Mouse (Mus musculus) thymus, adult 2 months (tissue): ENCODE measurements around the gene Gen1. TPM values are rescaled to one million over a fixed set of nuclear protein-coding genes. Genes with fewer than 3 reads are reported as not detected.

Source experiments
- DNase-seq: peaks from one replicate; pipeline ENCODE4 v3.0.0; 2021
- H3K27ac ChIP-seq: fragments of 200-500 bp; 2 replicates; pipeline ENCODE4 v1.5.1; 2012; ENCODE audit warnings: low read length, control low read depth; ENCODE audit not compliant: control insufficient read depth, insufficient read depth
- H3K27me3 ChIP-seq: fragments of 200-500 bp; 2 replicates; pipeline ENCODE4 v1.6.1; 2012; ENCODE audit warnings: mild to moderate bottlenecking, low read length, moderate library complexity, mixed read lengths; ENCODE audit not compliant: control insufficient read depth, insufficient read depth
- H3K36me3 ChIP-seq: fragments of 200-500 bp; 2 replicates; pipeline ENCODE4 v1.6.1; 2012; ENCODE audit warnings: mild to moderate bottlenecking, low read length, moderate library complexity; ENCODE audit not compliant: control insufficient read depth, insufficient read depth
- H3K4me1 ChIP-seq: fragments of 200-500 bp; replicated peaks from 2 replicates; pipeline ENCODE4 v1.6.1; 2012; ENCODE audit warnings: low read length; ENCODE audit not compliant: control insufficient read depth, insufficient read depth
- H3K4me3 ChIP-seq: fragments of 200-500 bp; 2 replicates; pipeline ENCODE4 v1.5.1; 2012; ENCODE audit warnings: mild to moderate bottlenecking, low read length, control low read depth, moderate library complexity; ENCODE audit not compliant: control insufficient read depth, insufficient read depth
- CTCF ChIP-seq: fragments of 200-500 bp; IDR thresholded peaks from 2 replicates; pipeline ENCODE4 v1.5.1; 2012; ENCODE audit warnings: mild to moderate bottlenecking, control low read depth, low read length, moderate library complexity, borderline replicate concordance; ENCODE audit not compliant: control insufficient read depth, poor library complexity, insufficient read depth; ENCODE audit errors: extremely low read depth
- POLR2A ChIP-seq: fragments of 200-500 bp; IDR thresholded peaks from 2 replicates; pipeline ENCODE4 v1.6.1; 2012; ENCODE audit warnings: mild to moderate bottlenecking, low read length, control low read depth, moderate library complexity; ENCODE audit not compliant: control insufficient read depth, poor library complexity, insufficient read depth; ENCODE audit errors: extremely low read depth
- WGBS: fragments of 180-500 bp; shearing (Covaris S2); methylation state at CpG from one replicate; pipeline ENCODE4 v1.1.7; 2018; 5-methylcytosine and 5-hydroxymethylcytosine counted together
- polyA plus RNA-seq: library from polyadenylated mRNA; depleted of rRNA; stranded (reverse); fragments of >200 nt; gene quantifications from 2 replicates; pipeline ENCODE4 v1.2.3, GENCODE M21; 2012

The Gen1 gene
- polyA plus RNA-seq, 1 experiment: 2.0 TPM

- H3K27me3 ChIP-seq: no peaks in the 10 kb centered on the region
- no peak overlapping the region for H3K4me3 ChIP-seq
- H3K36me3 ChIP-seq: no peaks in the 10 kb centered on the region
- peaks cover 2% of the 10 kb centered on the region for H3K4me1 ChIP-seq
- WGBS: 77% methylated on average over 4 of the region's 4 CpGs
- DNase-seq: no peak
- TF ChIP-seq POLR2A (no peak), CTCF (no peak)
- H3K27ac ChIP-seq: no peak overlapping the region
Observed at GRCm38 (mm10) chr12:11206321-11206720, 59.3 kb downstream of the Gen1 start.

GRCm38 (mm10) chr12:11203694-11204665, 61.6 kb downstream of the Gen1 start:
- Histone ChIP-seq H3K4me3 (no peak overlapping the region), H3K27me3 (no peaks in the 10 kb centered on the region), H3K27ac (no peak overlapping the region; the same call in 1 of the 2 replicates), H3K36me3 (no peaks in the 10 kb centered on the region), H3K4me1 (no peaks in the 10 kb centered on the region; the same call in 1 of the 2 replicates)
- no peak for DNase-seq
- TF ChIP-seq CTCF: no peak
- no peak for TF ChIP-seq POLR2A
- WGBS: 87% methylated on average over 18 of the region's 18 CpGs

- H3K27ac ChIP-seq: no peak overlapping the region
- H3K27me3 ChIP-seq: no peaks in the 10 kb centered on the region
- H3K4me3 ChIP-seq: no peak overlapping the region
- TF ChIP-seq POLR2A: no peak
- TF ChIP-seq CTCF: no peak
- DNase-seq: no peak
- 61% methylated on average over 8 of the region's 8 CpGs for WGBS
- H3K4me1 ChIP-seq: peaks cover 3% of the 10 kb centered on the region; the same call in 1 of the 2 replicates
- H3K36me3 ChIP-seq: no peaks in the 10 kb centered on the region
Observed at GRCm38 (mm10) chr12:11202476-11202875, 63.1 kb downstream of the Gen1 start.

GRCm38 (mm10) chr12:11200711-11201110, 64.9 kb downstream of the Gen1 start:
- Histone ChIP-seq H3K4me1 (peaks cover 7% of the 10 kb centered on the region; the same call in 1 of the 2 replicates), H3K27ac (no peak overlapping the region), H3K4me3 (no peak overlapping the region), H3K27me3 (no peaks in the 10 kb centered on the region), H3K36me3 (no peaks in the 10 kb centered on the region)
- WGBS: 68% methylated on average over 12 of the region's 12 CpGs
- no peak for DNase-seq
- TF ChIP-seq CTCF (no peak), POLR2A (no peak)

- 90% methylated on average over 2 of the region's 2 CpGs for WGBS
- DNase-seq: no peak
- no peak overlapping the region for H3K4me3 ChIP-seq
- H3K27me3 ChIP-seq: no peaks in the 10 kb centered on the region
- H3K4me1 ChIP-seq: peaks cover 7% of the 10 kb centered on the region; the same call in 1 of the 2 replicates
- H3K36me3 ChIP-seq: no peaks in the 10 kb centered on the region
- TF ChIP-seq POLR2A (no peak), CTCF (no peak)
- H3K27ac ChIP-seq: no peak overlapping the region
Observed at GRCm38 (mm10) chr12:11198551-11198950, 67.0 kb downstream of the Gen1 start.

- WGBS: 64% methylated on average over 4 of the region's 4 CpGs
Observed at GRCm38 (mm10) chr12:11198026-11198425, 67.6 kb downstream of the Gen1 start.

More at GRCm38 (mm10) chr12:11198026-11198425, 67.6 kb downstream of the Gen1 start:
- TF ChIP-seq POLR2A: no peak
- TF ChIP-seq CTCF: no peak
- Histone ChIP-seq H3K27me3 (no peaks in the 10 kb centered on the region), H3K4me1 (peaks cover 7% of the 10 kb centered on the region; the same call in 1 of the 2 replicates), H3K27ac (no peak overlapping the region), H3K4me3 (no peak overlapping the region), H3K36me3 (no peaks in the 10 kb centered on the region)
- DNase-seq: no peak
